Mouse (Mus musculus): ENCODE data around the gene Fgfr1op.

The Fgfr1op gene

GRCm38 (mm10) chr17:8232089-8232488 is 66.8 kb downstream of the Fgfr1op start:
- peak; percentile 56 for DNase-seq

- no peak for DNase-seq
Measured at GRCm38 (mm10) chr17:8233618-8234214, 68.4 kb downstream of the Fgfr1op start.

- DNase-seq: no peak
Measured at GRCm38 (mm10) chr17:8234537-8234936, 69.2 kb downstream of the Fgfr1op start.

DNA sequence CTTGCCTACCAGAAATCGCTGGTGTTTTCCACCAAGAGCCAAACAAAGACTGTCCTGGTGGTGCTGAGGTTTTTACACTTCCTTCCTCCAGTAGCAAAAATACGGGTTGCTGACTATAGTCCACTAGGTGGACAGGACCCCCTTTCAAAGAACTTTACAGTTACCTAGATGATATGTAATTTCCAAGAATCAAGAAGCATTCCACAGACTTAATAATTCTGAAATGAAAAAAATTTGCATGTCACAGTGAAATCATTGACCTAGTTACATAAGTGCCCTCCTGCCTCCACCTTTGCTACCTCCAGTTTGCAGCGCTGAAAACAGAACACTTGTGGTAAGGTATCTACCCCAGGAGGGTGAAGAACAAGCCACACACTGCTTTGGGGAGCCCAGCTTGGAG is 70.4 kb downstream of the Fgfr1op start, which contains the start of gene Ccr6:
TSS of gene Ccr6 (plus strand) at position 301 of the 400 bp plus-strand sequence.
- no peak for DNase-seq

DNA sequence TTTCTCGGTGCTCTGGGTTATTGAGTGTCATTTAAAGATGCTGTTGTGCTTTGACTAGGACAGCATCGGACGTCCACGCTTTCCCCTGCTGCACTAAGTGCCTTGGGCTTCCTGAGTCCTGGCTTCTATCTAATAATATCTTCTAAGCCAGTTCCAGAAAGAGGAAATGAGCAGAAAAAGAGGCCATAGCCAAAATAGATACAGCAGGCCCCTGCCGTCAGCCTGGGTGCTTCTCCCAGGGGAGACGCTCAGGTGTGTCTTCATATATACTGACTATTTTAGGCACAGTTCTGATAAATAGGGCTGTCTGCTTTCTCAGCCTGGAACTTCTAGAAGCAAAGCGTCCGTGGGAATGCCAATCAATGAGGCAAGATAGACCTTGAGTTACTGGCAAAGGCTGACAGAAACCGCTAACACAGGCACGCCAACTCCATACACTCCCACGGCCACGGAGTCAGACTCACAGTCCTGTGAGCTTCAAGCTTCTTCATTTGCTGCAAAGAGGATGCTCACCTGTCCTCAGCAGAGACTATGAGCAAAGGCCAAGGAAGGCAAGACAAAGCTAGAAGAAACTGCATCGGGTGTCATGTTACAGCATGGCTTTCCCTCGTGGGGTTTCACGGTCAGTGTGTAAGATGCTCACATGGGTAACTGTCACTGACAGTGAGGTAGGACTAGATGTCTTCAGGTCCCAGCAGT is 72.9 kb downstream of the Fgfr1op start:
- DNase-seq: no peak

DNA sequence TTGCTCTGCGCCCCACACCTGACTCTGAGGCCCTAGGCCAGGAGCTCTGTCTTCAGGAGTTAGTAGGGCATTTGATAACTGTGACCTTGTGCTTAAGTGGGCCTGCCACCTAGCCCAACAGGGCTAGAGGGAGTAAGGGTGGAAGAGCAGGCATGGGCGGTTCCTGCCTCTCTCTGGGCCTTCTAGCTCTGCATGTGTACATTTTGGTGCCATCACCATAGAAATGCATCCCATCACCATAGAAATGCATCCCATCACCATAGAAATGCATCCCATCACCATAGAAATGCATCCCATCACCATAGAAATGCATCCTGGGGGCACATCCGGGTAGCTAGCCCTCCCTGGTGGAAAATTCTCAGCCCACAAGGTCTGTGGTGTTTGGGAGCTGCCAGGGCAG is 74.3 kb downstream of the Fgfr1op start:
- no peak for DNase-seq

DNA sequence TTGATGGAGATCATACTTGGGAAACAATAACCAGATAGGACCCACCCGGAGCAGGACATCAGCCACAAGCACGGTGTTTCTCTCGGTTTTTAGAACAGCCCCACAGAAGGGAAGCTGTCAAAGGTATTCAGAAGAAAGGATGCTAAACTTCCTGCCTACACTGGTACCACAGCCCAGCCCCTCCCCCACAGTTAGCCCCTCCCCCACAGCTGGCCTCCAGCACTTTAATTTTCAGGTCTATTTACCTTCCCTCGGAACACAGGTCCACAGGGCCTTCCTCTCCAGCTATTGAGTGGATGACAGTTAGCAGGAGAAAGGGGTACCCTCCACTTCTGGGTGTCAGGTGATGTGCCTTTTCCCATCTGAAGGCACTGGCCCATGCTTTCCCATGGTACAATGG is 75.2 kb downstream of the Fgfr1op start:
- no peak for DNase-seq

- DNase-seq: no peak
Measured at GRCm38 (mm10) chr17:8241645-8242044, 76.3 kb downstream of the Fgfr1op start.

GRCm38 (mm10) chr17:8242186-8242585 is 76.9 kb downstream of the Fgfr1op start:
- DNase-seq: no peak

DNA sequence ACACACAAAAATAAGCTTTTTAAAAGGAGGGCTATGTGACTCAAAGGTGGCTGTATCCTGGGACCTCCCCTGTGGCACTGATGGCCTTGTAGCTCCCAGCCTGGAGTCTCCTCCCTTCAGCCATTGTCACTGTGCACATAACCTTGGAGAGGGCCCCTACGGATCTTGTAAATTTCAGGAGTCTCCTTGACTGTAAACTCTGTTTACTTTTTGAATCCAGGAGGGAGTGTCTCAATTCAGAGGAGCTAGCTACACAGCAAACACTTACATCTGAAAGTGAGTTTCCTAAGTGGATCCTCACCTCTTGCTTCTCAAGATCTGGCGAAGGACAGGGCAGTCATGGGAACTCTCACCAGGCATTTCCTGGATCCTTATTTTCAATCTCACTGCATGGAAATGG is 78.8 kb downstream of the Fgfr1op start:
- DNase-seq: peak; percentile 7

GRCm38 (mm10) chr17:8246102-8246754 is 80.9 kb downstream of the Fgfr1op start:
- no peak for DNase-seq

All from lung, postnatal 14 days (tissue).